Mouse (Mus musculus): Measurements from ENCODE around the gene Psmb10. TPM values are rescaled to one million over a fixed set of nuclear protein-coding genes. Genes with fewer than 3 reads are reported as not detected.
"Not testable (repeated sequence)": the region's sequence is repeated elsewhere in the genome, so short reads cannot be mapped to it uniquely, and the experiment has no call there.

The Psmb10 gene
- 40.3 and 46.9 TPM in 2 replicates for polyA plus RNA-seq (2015; fragmentation: Nextera tagmentation; extraction: Ambion mirVana)

- Histone ChIP-seq H3K4me3 (peak within 1 kb of the TSS; percentile 74), H3K27ac (peak within 1 kb of the TSS; percentile 96), H3K27me3 (no peaks in the 10 kb centered on the region), H3K4me2 (peak within 1 kb of the TSS; percentile 93), H3K36me3 (peaks cover 6% of the 10 kb centered on the region), H3K9me3 (no peaks in the 10 kb centered on the region), H3K4me1 (replicated peaks) (peaks cover 20% of the 10 kb centered on the region), H3K9ac (peak within 1 kb of the TSS; percentile 93)
- 37% methylated on average over 4 of the region's 4 CpGs for WGBS
- ATAC-seq (ENCODE audit: low FRiP score), result no peak
Observed at GRCm38 (mm10) chr8:105938306-105938669, at the start of gene Psmb10. Gene Psmb10 (minus strand): TSS chr8:105938444.

GRCm38 (mm10) chr8:105983406-105983805 lies 45.2 kb upstream of the Psmb10 start:
- ATAC-seq (ENCODE audit: low FRiP score); H3K9ac ChIP-seq; H3K36me3 ChIP-seq; H3K9me3 ChIP-seq; H3K27me3 ChIP-seq; H3K4me3 ChIP-seq; H3K27ac ChIP-seq; H3K4me1 ChIP-seq (replicated peaks); H3K4me2 ChIP-seq: not testable (repeated sequence)
- WGBS, result 86% methylated on average over 10 of the region's 11 CpGs

- no peaks in the 10 kb centered on the region for H3K4me1 ChIP-seq (replicated peaks)
- H3K27ac ChIP-seq, result no peak overlapping the region
- WGBS, result 94% methylated on average over 1 of the region's 1 CpGs
- ATAC-seq (ENCODE audit: low FRiP score), result no peak
- H3K9me3 ChIP-seq, result no peaks in the 10 kb centered on the region
- no peaks in the 10 kb centered on the region for H3K36me3 ChIP-seq
- H3K4me2 ChIP-seq, result no peak overlapping the region
- H3K9ac ChIP-seq, result no peak overlapping the region
- no peaks in the 10 kb centered on the region for H3K27me3 ChIP-seq
- no peak overlapping the region for H3K4me3 ChIP-seq
Observed at GRCm38 (mm10) chr8:105981146-105981545, 42.9 kb upstream of the Psmb10 start.

GRCm38 (mm10) chr8:105979325-105979724 lies 41.1 kb upstream of the Psmb10 start, which contains the start of gene Dpep3:
Gene Dpep3 (minus strand): TSS chr8:105979429.
- H3K9ac ChIP-seq, result no peak within 1 kb of the TSS
- no peak within 1 kb of the TSS for H3K4me2 ChIP-seq
- no peak for ATAC-seq (ENCODE audit: low FRiP score)
- H3K27me3 ChIP-seq, result no peaks in the 10 kb centered on the region
- H3K36me3 ChIP-seq, result no peaks in the 10 kb centered on the region
- H3K4me1 ChIP-seq (replicated peaks), result no peaks in the 10 kb centered on the region
- H3K27ac ChIP-seq, result no peak within 1 kb of the TSS
- WGBS, result 92% methylated on average over 15 of the region's 15 CpGs
- H3K9me3 ChIP-seq, result no peaks in the 10 kb centered on the region
- H3K4me3 ChIP-seq, result no peak within 1 kb of the TSS

- ATAC-seq (ENCODE audit: low FRiP score), result no peak
- no peaks in the 10 kb centered on the region for H3K9me3 ChIP-seq
- H3K9ac ChIP-seq, result no peak overlapping the region
- H3K4me1 ChIP-seq (replicated peaks), result no peaks in the 10 kb centered on the region
- H3K36me3 ChIP-seq, result no peaks in the 10 kb centered on the region
- whole genome bisulfite sequencing, result 65% methylated on average over 7 of the region's 7 CpGs
- no peak overlapping the region for H3K27ac ChIP-seq
- H3K4me2 ChIP-seq, result no peak overlapping the region
- H3K4me3 ChIP-seq, result no peak overlapping the region
- no peaks in the 10 kb centered on the region for H3K27me3 ChIP-seq
Observed at GRCm38 (mm10) chr8:105975363-105975762, 37.1 kb upstream of the Psmb10 start.

GRCm38 (mm10) chr8:105971019-105971720 lies 32.9 kb upstream of the Psmb10 start:
- Histone ChIP-seq H3K9ac (no peak overlapping the region), H3K36me3 (no peaks in the 10 kb centered on the region), H3K9me3 (no peaks in the 10 kb centered on the region), H3K4me3 (no peak overlapping the region), H3K4me1 (replicated peaks) (peaks cover 4% of the 10 kb centered on the region; the same call in 1 of the 2 replicates), H3K4me2 (no peak overlapping the region), H3K27ac (no peak overlapping the region), H3K27me3 (peaks cover 21% of the 10 kb centered on the region)
- WGBS, result 82% methylated on average over 8 of the region's 8 CpGs
- no peak for ATAC-seq (ENCODE audit: low FRiP score)

GRCm38 (mm10) chr8:105969367-105969766 lies 31.1 kb upstream of the Psmb10 start:
- peaks cover 39% of the 10 kb centered on the region for H3K27me3 ChIP-seq
- H3K36me3 ChIP-seq, result no peaks in the 10 kb centered on the region
- H3K4me2 ChIP-seq, result no peak overlapping the region
- ATAC-seq (ENCODE audit: low FRiP score), result no peak
- H3K9me3 ChIP-seq, result no peaks in the 10 kb centered on the region
- H3K27ac ChIP-seq, result no peak overlapping the region
- H3K9ac ChIP-seq, result no peak overlapping the region
- no peak overlapping the region for H3K4me3 ChIP-seq
- peaks cover 12% of the 10 kb centered on the region for H3K4me1 ChIP-seq (replicated peaks)
- WGBS, result 94% methylated on average over 1 of the region's 1 CpGs

- 7% methylated on average over 19 of the region's 19 CpGs for WGBS
- H3K4me2 ChIP-seq, result peak overlapping the region; percentile 16; the same call in 1 of the 2 replicates
- ATAC-seq (ENCODE audit: low FRiP score), result no peak
Observed at GRCm38 (mm10) chr8:105966692-105967311, 28.6 kb upstream of the Psmb10 start.

GRCm38 (mm10) chr8:105965905-105966341 lies 27.7 kb upstream of the Psmb10 start, which contains the start of gene Slc12a4:
Gene Slc12a4 (minus strand): TSS chr8:105966097.
- Histone ChIP-seq H3K9ac (peak within 1 kb of the TSS; percentile 69), H3K27ac (no peak within 1 kb of the TSS), H3K27me3 (peaks cover 47% of the 10 kb centered on the region), H3K4me2 (peak within 1 kb of the TSS; percentile 63), H3K36me3 (no peaks in the 10 kb centered on the region), H3K4me1 (replicated peaks) (peaks cover 12% of the 10 kb centered on the region), H3K4me3 (peak within 1 kb of the TSS; percentile 48), H3K9me3 (no peaks in the 10 kb centered on the region)
- ATAC-seq (ENCODE audit: low FRiP score), result peak; percentile 75
- WGBS, result under 1% methylated on average over 40 of the region's 47 CpGs

More at GRCm38 (mm10) chr8:105966692-105967311, 28.6 kb upstream of the Psmb10 start:
- H3K9me3 ChIP-seq, result no peaks in the 10 kb centered on the region
- peaks cover 47% of the 10 kb centered on the region for H3K27me3 ChIP-seq
- no peaks in the 10 kb centered on the region for H3K36me3 ChIP-seq
- no peak overlapping the region for H3K4me3 ChIP-seq
- H3K4me1 ChIP-seq (replicated peaks), result peaks cover 12% of the 10 kb centered on the region
- H3K27ac ChIP-seq, result no peak overlapping the region
- no peak overlapping the region for H3K9ac ChIP-seq

GRCm38 (mm10) chr8:105965266-105965904 lies 27.1 kb upstream of the Psmb10 start:
- Histone ChIP-seq H3K27ac (no peak overlapping the region), H3K4me3 (peak overlapping the region; percentile 48), H3K36me3 (no peaks in the 10 kb centered on the region), H3K4me2 (peak overlapping the region; percentile 63), H3K27me3 (peaks cover 47% of the 10 kb centered on the region), H3K4me1 (replicated peaks) (peaks cover 12% of the 10 kb centered on the region), H3K9me3 (no peaks in the 10 kb centered on the region), H3K9ac (peak overlapping the region; percentile 69)
- ATAC-seq (ENCODE audit: low FRiP score), result peak; percentile 66
- 3% methylated on average over 36 of the region's 40 CpGs for WGBS

GRCm38 (mm10) chr8:105964506-105965265 lies 26.4 kb upstream of the Psmb10 start:
- ATAC-seq (ENCODE audit: low FRiP score), result no peak
- peaks cover 47% of the 10 kb centered on the region for H3K27me3 ChIP-seq
- H3K4me3 ChIP-seq, result peak overlapping the region; percentile 48
- peak overlapping the region; percentile 63 for H3K4me2 ChIP-seq
- no peaks in the 10 kb centered on the region for H3K36me3 ChIP-seq
- H3K9me3 ChIP-seq, result no peaks in the 10 kb centered on the region
- WGBS, result 75% methylated on average over 12 of the region's 12 CpGs
- peaks cover 12% of the 10 kb centered on the region for H3K4me1 ChIP-seq (replicated peaks)
- H3K27ac ChIP-seq, result no peak overlapping the region
- H3K9ac ChIP-seq, result no peak overlapping the region

- Histone ChIP-seq H3K4me2 (no peak overlapping the region), H3K9me3 (no peaks in the 10 kb centered on the region)
Observed at GRCm38 (mm10) chr8:105961536-105961935, 23.3 kb upstream of the Psmb10 start.

More at GRCm38 (mm10) chr8:105961536-105961935, 23.3 kb upstream of the Psmb10 start:
- peaks cover 30% of the 10 kb centered on the region for H3K27me3 ChIP-seq
- no peak for ATAC-seq (ENCODE audit: low FRiP score)
- H3K27ac ChIP-seq, result no peak overlapping the region
- H3K9ac ChIP-seq, result no peak overlapping the region
- no peak overlapping the region for H3K4me3 ChIP-seq
- peaks cover 11% of the 10 kb centered on the region for H3K4me1 ChIP-seq (replicated peaks)
- no peaks in the 10 kb centered on the region for H3K36me3 ChIP-seq
- WGBS, result 89% methylated on average over 10 of the region's 10 CpGs

Measured in hindbrain, embryonic 13.5 days (tissue).